Mouse (Mus musculus) neural tube, embryonic 12.5 days (tissue): Measurements from ENCODE around the gene Pxylp1. TPM values are rescaled to one million over a fixed set of nuclear protein-coding genes. Genes with fewer than 3 reads are reported as not detected.

Source experiments
- ATAC-seq: fragments of 200-750 bp; cut with Nextera tagmentation; 2 replicates; pipeline ENCODE4 v1.8.0; 2017; ENCODE audit warnings: low read depth, mild to moderate bottlenecking, moderate TSS enrichment, moderate library complexity; ENCODE audit not compliant: low FRiP score
- H3K27ac ChIP-seq: fragments of 300-500 bp; sonication (generic); 2 replicates; pipeline ENCODE4 v1.5.1; 2016
- H3K27me3 ChIP-seq: fragments of 300-500 bp; sonication (generic); replicated peaks from 2 replicates; pipeline ENCODE4 v1.6.1; 2016; ENCODE audit warnings: mild to moderate bottlenecking
- H3K36me3 ChIP-seq: fragments of 300-500 bp; sonication (generic); 2 replicates; pipeline ENCODE4 v1.6.1; 2016; ENCODE audit warnings: mild to moderate bottlenecking
- H3K4me1 ChIP-seq: fragments of 300-500 bp; sonication (generic); 2 replicates; pipeline ENCODE4 v1.6.1; 2016
- H3K4me2 ChIP-seq: fragments of 300-500 bp; sonication (generic); replicated peaks from 2 replicates; pipeline ENCODE4 v1.6.1; 2016; ENCODE audit warnings: mild to moderate bottlenecking
- H3K4me3 ChIP-seq: fragments of 300-500 bp; sonication (generic); 2 replicates; pipeline ENCODE4 v1.5.1; 2016
- H3K9ac ChIP-seq: fragments of 300-500 bp; sonication (generic); 2 replicates; pipeline ENCODE4 v1.6.1; 2016; ENCODE audit warnings: mild to moderate bottlenecking
- H3K9me3 ChIP-seq: fragments of 300-500 bp; sonication (generic); 2 replicates; pipeline ENCODE4 v1.6.1; 2016; ENCODE audit warnings: mild to moderate bottlenecking
- WGBS: fragments of 180-500 bp; shearing (Covaris S2); methylation state at CpG from one replicate; pipeline ENCODE4 v1.1.7; 2016; 5-methylcytosine and 5-hydroxymethylcytosine counted together
- polyA plus RNA-seq: library from polyadenylated mRNA; unstranded; fragments of >200 nt; fragmentation: Nextera tagmentation; extraction: Ambion mirVana; gene quantifications from 2 replicates; pipeline ENCODE4 v1.2.1, GENCODE M21; 2016

Pxylp1 gene
- polyA plus RNA-seq, 1 experiment from 2014 or later, result 41.2 TPM

DNA sequence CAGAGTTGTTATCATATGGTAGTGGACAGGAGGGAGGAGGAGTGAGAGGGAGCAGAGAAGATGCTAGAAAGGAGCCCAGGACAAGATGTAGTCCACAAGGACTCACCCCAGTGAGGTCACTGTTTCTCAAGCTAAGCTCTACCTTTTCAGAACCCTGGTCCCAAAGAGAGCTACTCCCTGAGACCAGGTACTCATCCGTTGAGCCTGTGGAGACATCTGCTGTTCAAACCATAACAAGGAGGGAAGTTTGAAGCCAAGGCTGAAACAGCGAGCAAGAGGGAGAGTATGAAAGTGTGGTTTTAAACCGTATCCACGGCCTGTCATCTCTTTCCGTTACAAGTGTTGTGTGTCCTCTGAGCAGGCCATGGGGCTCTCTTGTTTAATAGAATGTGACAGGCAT, 22.9 kb downstream of the Pxylp1 start:
- Histone ChIP-seq H3K4me2 (no peak overlapping the region), H3K9ac (no peak overlapping the region), H3K27ac (no peak overlapping the region), H3K4me1 (no peaks in the 10 kb centered on the region), H3K36me3 (no peaks in the 10 kb centered on the region), H3K27me3 (no peaks in the 10 kb centered on the region), H3K9me3 (no peaks in the 10 kb centered on the region), H3K4me3 (no peak overlapping the region)
- no peak for ATAC-seq
- 94% methylated on average over 5 of the region's 5 CpGs for WGBS

DNA sequence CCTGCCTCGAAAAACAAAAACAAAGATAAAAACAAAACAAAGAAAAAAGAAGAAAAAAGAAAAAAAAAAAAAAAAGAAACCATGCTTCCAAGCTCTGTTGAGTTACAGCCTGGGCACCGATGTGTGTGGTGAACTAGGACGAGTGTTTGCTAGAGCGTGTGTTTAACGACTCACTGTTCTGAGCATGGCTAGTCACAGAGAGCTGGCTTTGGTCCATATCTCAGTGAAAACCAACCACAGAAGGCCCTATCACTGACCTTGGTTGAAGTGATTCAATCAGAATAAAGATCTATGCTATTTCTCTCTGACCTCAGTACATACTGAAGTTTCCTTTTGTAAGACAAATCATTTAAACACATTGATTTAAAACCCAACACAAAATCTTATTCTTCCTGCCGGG, 23.9 kb downstream of the Pxylp1 start:
- 90% methylated on average over 6 of the region's 6 CpGs for WGBS

DNA sequence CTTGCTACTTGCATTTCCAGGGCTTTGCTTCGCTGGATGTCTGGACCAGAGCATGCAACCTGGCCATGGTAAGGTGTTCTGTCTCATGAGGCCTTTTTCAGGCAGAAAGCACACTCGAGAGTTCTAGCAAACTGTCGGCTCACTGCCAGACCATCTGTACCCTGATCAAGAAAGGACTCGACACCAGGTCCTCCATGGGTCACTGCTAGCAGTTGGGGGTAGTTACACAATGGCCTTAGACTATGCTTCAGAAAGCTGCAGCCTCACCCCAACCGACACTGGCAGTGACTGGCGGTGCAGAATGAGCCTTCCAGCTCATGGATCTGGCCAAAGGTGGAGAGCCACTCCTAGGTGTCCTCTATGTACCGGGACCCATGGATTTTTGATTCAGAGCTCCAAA, 25.3 kb downstream of the Pxylp1 start:
- WGBS, result 45% methylated on average over 7 of the region's 7 CpGs
- ATAC-seq, result no peak
- no peak overlapping the region for H3K9ac ChIP-seq

More for the DNA sequence above, 23.9 kb downstream of the Pxylp1 start:
- Histone ChIP-seq H3K27ac (no peak overlapping the region), H3K4me3 (no peak overlapping the region), H3K4me2 (no peak overlapping the region), H3K9me3 (no peaks in the 10 kb centered on the region), H3K36me3 (no peaks in the 10 kb centered on the region), H3K27me3 (no peaks in the 10 kb centered on the region), H3K4me1 (no peaks in the 10 kb centered on the region), H3K9ac (no peak overlapping the region)
- no peak for ATAC-seq

DNA sequence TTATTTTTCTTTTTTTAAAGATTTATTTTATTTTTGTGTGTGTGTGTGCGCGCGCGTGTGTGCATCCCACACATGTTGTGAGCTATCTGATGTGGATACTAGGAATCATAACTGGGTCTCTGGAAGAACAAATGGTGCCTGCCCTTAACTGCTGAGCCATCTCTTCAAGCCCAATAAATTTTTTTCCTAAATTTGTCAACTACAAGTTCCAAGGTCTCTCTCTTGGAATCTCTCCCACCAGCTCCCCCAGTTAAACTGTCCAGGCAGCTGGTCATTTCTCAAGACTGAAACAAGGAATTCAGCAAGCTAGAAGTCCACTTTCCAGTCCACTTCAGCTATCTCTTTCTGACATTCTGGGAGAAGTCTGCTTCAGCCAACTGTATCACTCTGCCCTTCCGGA, 26.3 kb downstream of the Pxylp1 start:
- WGBS, result 95% methylated on average over 5 of the region's 5 CpGs
- Histone ChIP-seq H3K4me3 (no peak overlapping the region), H3K27me3 (no peaks in the 10 kb centered on the region), H3K9ac (no peak overlapping the region), H3K27ac (no peak overlapping the region), H3K4me1 (no peaks in the 10 kb centered on the region), H3K9me3 (no peaks in the 10 kb centered on the region), H3K36me3 (no peaks in the 10 kb centered on the region), H3K4me2 (no peak overlapping the region)
- no peak for ATAC-seq

More for the DNA sequence above, 25.3 kb downstream of the Pxylp1 start:
- Histone ChIP-seq H3K36me3 (no peaks in the 10 kb centered on the region), H3K9me3 (no peaks in the 10 kb centered on the region), H3K4me1 (no peaks in the 10 kb centered on the region), H3K27ac (no peak overlapping the region), H3K27me3 (no peaks in the 10 kb centered on the region), H3K4me3 (no peak overlapping the region), H3K4me2 (no peak overlapping the region)

DNA sequence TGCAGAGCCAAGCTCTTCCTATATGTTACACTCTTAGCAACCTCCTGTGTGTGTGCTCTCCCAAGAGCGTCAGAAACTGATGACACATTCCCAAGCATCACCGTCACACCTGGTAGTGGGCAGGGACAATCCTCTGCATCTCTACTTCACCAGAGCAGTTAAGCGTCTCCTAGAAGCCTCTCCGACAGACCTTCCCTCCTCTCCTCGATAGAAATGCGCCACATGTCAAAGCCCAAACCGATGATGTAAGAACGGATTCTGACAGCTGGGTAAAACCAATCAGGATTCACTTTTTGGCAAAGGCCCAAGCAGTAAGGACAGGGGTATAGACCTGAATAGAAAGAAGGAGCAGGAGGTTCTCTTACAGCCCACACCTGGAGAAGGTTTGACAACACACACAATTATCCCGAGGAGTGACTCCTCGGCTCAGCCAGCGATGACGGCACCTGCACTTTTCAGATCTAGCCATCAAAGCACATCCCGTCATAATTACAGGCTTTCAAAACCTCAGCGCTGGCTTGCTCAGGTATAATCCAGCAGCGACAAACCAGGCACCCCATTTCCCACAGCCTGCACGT, 26.9 kb downstream of the Pxylp1 start:
- H3K36me3 ChIP-seq, result no peaks in the 10 kb centered on the region
- no peaks in the 10 kb centered on the region for H3K4me1 ChIP-seq
- no peak overlapping the region for H3K27ac ChIP-seq
- WGBS, result 87% methylated on average over 16 of the region's 16 CpGs
- no peak overlapping the region for H3K4me3 ChIP-seq
- no peak for ATAC-seq
- no peaks in the 10 kb centered on the region for H3K27me3 ChIP-seq
- no peak overlapping the region for H3K9ac ChIP-seq
- no peak overlapping the region for H3K4me2 ChIP-seq
- H3K9me3 ChIP-seq, result no peaks in the 10 kb centered on the region

DNA sequence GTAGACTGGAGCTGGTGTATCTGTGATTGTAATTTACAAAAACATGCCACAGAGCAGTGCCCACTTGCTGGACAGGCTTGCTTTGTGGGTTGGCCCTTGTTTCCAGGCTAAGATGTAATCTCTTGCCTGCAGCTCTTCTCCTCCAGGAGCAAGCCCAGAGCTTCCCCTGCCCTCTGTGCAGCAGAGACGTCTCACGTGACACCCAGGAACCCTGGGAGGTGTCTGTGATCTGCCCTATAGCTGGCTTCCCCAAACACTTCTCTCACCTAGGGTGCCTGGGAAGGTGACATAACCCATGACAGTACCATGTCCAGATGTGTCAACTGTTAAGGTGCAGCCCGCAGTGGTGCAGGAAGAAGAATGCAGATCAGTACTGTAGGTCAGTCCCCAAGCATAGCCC, 28.9 kb downstream of the Pxylp1 start:
- no peaks in the 10 kb centered on the region; the same call in 1 of the 2 replicates for H3K4me1 ChIP-seq
- no peak overlapping the region for H3K4me2 ChIP-seq
- H3K27ac ChIP-seq, result no peak overlapping the region
- no peaks in the 10 kb centered on the region for H3K36me3 ChIP-seq
- H3K9ac ChIP-seq, result no peak overlapping the region
- no peak for ATAC-seq
- H3K27me3 ChIP-seq, result no peaks in the 10 kb centered on the region
- H3K4me3 ChIP-seq, result no peak overlapping the region
- WGBS, result 70% methylated on average over 3 of the region's 3 CpGs
- H3K9me3 ChIP-seq, result no peaks in the 10 kb centered on the region

DNA sequence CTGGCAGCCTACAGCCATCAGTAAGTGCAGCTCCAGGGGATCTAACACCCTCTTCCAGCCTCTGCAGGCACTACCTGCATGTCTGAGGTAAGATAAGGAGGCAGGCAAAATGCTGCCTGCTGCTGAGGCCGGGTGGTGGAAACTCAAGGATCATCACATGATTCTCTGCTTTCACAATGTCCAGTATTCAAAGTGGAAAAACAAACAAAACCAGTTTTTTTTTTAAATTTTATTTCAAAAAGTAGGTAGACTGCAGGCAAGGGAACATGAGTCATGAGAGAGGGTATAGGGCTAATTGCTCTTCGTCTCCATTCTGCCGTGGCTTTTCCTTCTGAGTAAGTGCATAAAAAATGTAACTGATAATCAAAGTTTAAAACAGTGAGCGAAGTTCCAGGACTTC, 29.6 kb downstream of the Pxylp1 start:
- no peak for ATAC-seq
- Histone ChIP-seq H3K4me2 (no peak overlapping the region), H3K4me1 (no peaks in the 10 kb centered on the region; the same call in 1 of the 2 replicates), H3K9ac (no peak overlapping the region), H3K27me3 (no peaks in the 10 kb centered on the region), H3K27ac (no peak overlapping the region), H3K4me3 (no peak overlapping the region), H3K36me3 (no peaks in the 10 kb centered on the region), H3K9me3 (no peaks in the 10 kb centered on the region)
- WGBS, result 84% methylated on average over 4 of the region's 4 CpGs

DNA sequence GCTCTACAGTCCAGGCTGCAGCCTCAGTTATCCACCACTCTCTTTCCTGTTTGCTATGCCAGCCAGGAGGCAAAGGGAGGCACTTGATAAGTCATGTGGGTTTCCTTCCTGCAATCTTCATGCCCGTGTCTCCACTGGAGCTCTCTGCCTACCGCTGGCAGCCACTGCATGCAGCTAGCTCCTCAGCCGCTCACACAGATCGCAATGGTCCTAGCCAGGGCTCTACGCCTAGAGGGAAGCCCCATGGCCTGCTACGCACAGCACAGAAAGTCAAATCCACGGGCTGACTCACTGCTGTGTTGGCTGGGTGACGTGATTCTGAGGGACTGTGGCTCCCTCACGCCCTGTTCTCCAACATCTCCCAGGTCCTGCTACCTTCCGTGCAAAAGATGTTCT, 31.4 kb downstream of the Pxylp1 start:
- Histone ChIP-seq H3K27me3 (no peaks in the 10 kb centered on the region), H3K4me2 (no peak overlapping the region), H3K9ac (no peak overlapping the region), H3K27ac (no peak overlapping the region), H3K36me3 (no peaks in the 10 kb centered on the region), H3K4me3 (no peak overlapping the region), H3K4me1 (no peaks in the 10 kb centered on the region; the same call in 1 of the 2 replicates), H3K9me3 (no peaks in the 10 kb centered on the region)
- ATAC-seq, result no peak
- WGBS, result 92% methylated on average over 10 of the region's 10 CpGs

DNA sequence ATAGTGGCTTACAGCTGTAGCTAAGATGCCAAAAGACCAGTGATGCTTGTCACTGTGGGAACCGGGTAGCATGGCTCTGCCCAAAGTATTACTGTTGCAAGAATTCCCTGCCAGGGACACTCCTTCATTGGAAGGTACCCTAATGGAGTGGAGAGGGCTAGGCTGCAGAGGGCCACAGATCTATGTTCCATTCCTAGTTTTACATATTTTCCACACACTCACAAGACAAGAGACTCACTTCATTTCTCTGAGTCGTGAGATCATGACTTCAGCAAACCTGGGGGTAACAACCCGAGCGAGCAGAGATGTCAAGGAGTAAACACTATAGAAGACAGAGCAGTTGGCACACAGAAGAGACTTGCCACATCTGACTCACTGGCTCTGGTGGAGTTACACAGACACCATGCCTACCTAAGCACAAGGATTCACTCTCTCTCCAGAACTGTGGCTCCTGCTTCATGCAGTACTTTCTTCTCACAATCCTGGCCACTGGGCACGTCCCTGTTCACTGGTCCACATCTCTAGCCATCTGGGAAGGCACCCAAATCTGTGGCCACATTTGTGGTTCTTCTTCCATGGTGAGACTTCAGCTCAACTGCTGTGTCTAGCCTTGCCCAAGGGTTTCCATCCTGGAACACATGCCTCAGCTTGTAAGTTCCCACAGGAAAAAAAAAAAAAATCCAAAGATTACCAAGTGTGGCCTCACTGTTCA, 31.9 kb downstream of the Pxylp1 start:
- Histone ChIP-seq H3K4me2 (no peak overlapping the region), H3K9ac (no peak overlapping the region), H3K27me3 (no peaks in the 10 kb centered on the region), H3K4me1 (no peaks in the 10 kb centered on the region; the same call in 1 of the 2 replicates), H3K36me3 (no peaks in the 10 kb centered on the region; the same call in 1 of the 2 replicates), H3K27ac (no peak overlapping the region), H3K9me3 (no peaks in the 10 kb centered on the region), H3K4me3 (no peak overlapping the region)
- 91% methylated on average over 5 of the region's 5 CpGs for WGBS
- no peak for ATAC-seq

DNA sequence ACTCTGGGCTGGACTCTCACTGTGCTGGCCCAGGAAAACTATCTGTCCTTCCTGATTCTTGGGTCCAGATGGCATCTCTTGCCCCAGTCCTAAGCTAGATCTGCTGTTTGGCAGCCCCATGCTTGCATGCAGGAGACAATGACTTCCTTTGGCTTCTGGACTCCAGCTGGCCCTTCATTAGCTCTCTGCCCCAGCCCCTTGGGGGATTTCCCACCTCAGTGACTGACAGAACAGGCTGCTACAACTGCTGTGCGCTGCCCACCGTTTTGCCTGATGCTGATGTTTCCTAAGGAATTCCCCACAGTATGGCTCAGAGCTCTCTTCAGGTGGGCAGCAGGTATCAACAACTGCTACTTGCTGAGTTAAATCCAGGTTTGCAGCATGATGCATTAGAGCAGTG, 33.4 kb downstream of the Pxylp1 start:
- Histone ChIP-seq H3K4me2 (no peak overlapping the region), H3K4me1 (no peaks in the 10 kb centered on the region; the same call in 1 of the 2 replicates), H3K9ac (no peak overlapping the region), H3K9me3 (no peaks in the 10 kb centered on the region), H3K4me3 (no peak overlapping the region), H3K36me3 (no peaks in the 10 kb centered on the region; the same call in 1 of the 2 replicates), H3K27ac (no peak overlapping the region), H3K27me3 (no peaks in the 10 kb centered on the region)
- no peak for ATAC-seq
- WGBS, result 61% methylated on average over 2 of the region's 2 CpGs

DNA sequence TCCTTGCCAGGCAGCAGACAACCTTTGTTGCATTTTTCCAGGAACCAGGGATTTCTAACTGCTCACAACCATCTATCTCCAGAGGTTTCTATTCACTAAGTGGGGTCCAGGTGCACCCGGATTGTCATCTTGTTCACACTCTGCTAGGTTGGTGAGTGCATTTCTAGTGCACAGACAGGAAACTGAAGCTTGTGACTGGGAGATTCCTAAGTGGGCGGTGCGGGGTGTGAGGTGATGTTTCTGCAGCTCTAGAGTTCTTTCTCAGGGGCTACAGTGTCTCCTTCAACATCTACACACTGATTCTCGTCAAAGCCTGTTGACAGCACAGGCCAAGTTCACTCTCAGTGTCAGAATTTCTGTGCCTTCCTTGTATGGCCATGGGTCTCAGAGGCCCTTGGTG, 34.6 kb downstream of the Pxylp1 start:
- no peak for ATAC-seq
- Histone ChIP-seq H3K27ac (no peak overlapping the region), H3K27me3 (no peaks in the 10 kb centered on the region), H3K9ac (no peak overlapping the region), H3K36me3 (no peaks in the 10 kb centered on the region; the same call in 1 of the 2 replicates), H3K9me3 (no peaks in the 10 kb centered on the region), H3K4me3 (no peak overlapping the region), H3K4me2 (no peak overlapping the region), H3K4me1 (no peaks in the 10 kb centered on the region; the same call in 1 of the 2 replicates)
- 92% methylated on average over 4 of the region's 4 CpGs for WGBS

DNA sequence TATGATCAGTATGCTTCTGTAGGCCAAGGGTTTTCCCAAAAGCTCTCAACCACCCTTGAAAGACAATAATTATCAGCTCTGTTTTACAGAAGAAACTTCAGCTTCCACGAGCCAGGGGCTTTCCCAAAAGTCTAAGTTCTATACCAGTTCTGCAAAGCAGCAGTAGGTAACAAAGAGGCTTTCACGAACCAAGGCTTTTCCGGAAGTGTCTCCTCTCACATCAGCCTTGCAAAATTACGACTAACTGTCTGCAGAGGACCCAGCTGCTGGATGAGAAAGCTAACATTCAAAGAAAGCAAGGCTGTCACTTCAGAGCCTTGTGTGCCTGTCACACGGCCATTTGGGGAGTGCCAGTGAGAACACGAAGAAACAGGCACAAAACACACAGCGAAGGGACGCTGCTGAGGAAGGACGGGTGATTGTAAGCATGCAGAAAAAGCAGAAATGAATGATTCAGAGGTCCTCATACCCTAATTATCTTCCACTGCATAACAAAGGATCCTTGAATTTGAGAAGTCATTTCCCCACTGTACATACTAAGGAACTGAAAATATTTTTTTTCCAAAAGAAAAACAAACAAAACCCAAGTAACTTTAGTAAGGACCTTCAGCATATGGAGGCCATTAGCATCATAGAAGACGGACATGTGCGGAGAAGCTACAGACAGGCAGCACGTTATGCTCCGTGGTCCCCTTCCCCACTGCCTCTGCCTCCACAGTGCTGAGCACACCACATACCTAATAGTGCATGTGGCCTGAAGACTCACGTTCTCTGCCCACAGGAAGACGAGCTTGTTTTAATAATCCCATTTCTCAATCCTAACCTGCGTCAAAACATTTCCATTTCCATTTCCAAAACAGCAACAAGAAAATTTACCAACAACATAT, 38.9 kb downstream of the Pxylp1 start:
- H3K36me3 ChIP-seq, result no peaks in the 10 kb centered on the region; the same call in 1 of the 2 replicates
- H3K9me3 ChIP-seq, result no peaks in the 10 kb centered on the region
- no peak overlapping the region for H3K4me3 ChIP-seq
- 71% methylated on average over 16 of the region's 16 CpGs for WGBS
- H3K27ac ChIP-seq, result no peak overlapping the region
- no peak overlapping the region for H3K9ac ChIP-seq
- no peak overlapping the region for H3K4me2 ChIP-seq
- H3K27me3 ChIP-seq, result no peaks in the 10 kb centered on the region
- no peak for ATAC-seq
- H3K4me1 ChIP-seq, result peaks cover 13% of the 10 kb centered on the region; the same call in 1 of the 2 replicates
